Mouse (Mus musculus) embryonic facial prominence, embryonic 12.5 days (tissue): ENCODE results near the gene Serpinc1. TPM values are rescaled to one million over a fixed set of nuclear protein-coding genes. Genes with fewer than 3 reads are reported as not detected.

Source experiments
- ATAC-seq: fragments of 200-750 bp; cut with Nextera tagmentation; 2 replicates; pipeline ENCODE4 v1.8.0; 2017; ENCODE audit not compliant: insufficient number of reproducible peaks, insufficient read depth, low FRiP score, low TSS enrichment
- H3K27ac ChIP-seq: fragments of 300-500 bp; sonication (generic); 2 replicates; pipeline ENCODE4 v1.5.1; 2016; ENCODE audit warnings: mild to moderate bottlenecking
- H3K27me3 ChIP-seq: fragments of 300-500 bp; sonication (generic); 2 replicates; pipeline ENCODE4 v1.6.1; 2016; ENCODE audit warnings: mild to moderate bottlenecking, moderate library complexity
- H3K36me3 ChIP-seq: fragments of 300-500 bp; sonication (generic); 2 replicates; pipeline ENCODE4 v1.6.1; 2016; ENCODE audit warnings: mild to moderate bottlenecking
- H3K4me1 ChIP-seq: fragments of 300-500 bp; sonication (generic); 2 replicates; pipeline ENCODE4 v1.6.1; 2016
- H3K4me2 ChIP-seq: fragments of 300-500 bp; sonication (generic); replicated peaks from 2 replicates; pipeline ENCODE4 v1.6.1; 2016; ENCODE audit warnings: mild to moderate bottlenecking, moderate library complexity
- H3K4me3 ChIP-seq: fragments of 300-500 bp; sonication (generic); 2 replicates; pipeline ENCODE4 v1.5.1; 2016; ENCODE audit warnings: mild to moderate bottlenecking
- H3K9ac ChIP-seq: fragments of 300-500 bp; sonication (generic); 2 replicates; pipeline ENCODE4 v1.6.1; 2016; ENCODE audit warnings: mild to moderate bottlenecking, moderate library complexity
- H3K9me3 ChIP-seq: fragments of 300-500 bp; sonication (generic); 2 replicates; pipeline ENCODE4 v1.6.1; 2016; ENCODE audit warnings: mild to moderate bottlenecking, moderate library complexity
- WGBS: fragments of 180-500 bp; shearing (Covaris S2); methylation state at CpG from one replicate; pipeline ENCODE4 v1.1.7; 2016; 5-methylcytosine and 5-hydroxymethylcytosine counted together
- polyA plus RNA-seq: library from polyadenylated mRNA; unstranded; fragments of >200 nt; fragmentation: Nextera tagmentation; extraction: Ambion mirVana; gene quantifications from 2 replicates; pipeline ENCODE4 v1.2.1, GENCODE M21; 2016

Gene Serpinc1
- polyA plus RNA-seq, 1 experiment from 2014 or later, result 2.9 TPM

GRCm38 (mm10) chr1:160985477-160985876 is 7.1 kb downstream of the Serpinc1 start:
- Histone ChIP-seq H3K27me3 (no peaks in the 10 kb centered on the region), H3K4me2 (no peak overlapping the region), H3K27ac (no peak overlapping the region), H3K9me3 (no peaks in the 10 kb centered on the region), H3K4me1 (no peaks in the 10 kb centered on the region), H3K9ac (no peak overlapping the region), H3K4me3 (no peak overlapping the region), H3K36me3 (no peaks in the 10 kb centered on the region)
- no peak for ATAC-seq
- WGBS, result 73% methylated on average over 6 of the region's 6 CpGs

DNA sequence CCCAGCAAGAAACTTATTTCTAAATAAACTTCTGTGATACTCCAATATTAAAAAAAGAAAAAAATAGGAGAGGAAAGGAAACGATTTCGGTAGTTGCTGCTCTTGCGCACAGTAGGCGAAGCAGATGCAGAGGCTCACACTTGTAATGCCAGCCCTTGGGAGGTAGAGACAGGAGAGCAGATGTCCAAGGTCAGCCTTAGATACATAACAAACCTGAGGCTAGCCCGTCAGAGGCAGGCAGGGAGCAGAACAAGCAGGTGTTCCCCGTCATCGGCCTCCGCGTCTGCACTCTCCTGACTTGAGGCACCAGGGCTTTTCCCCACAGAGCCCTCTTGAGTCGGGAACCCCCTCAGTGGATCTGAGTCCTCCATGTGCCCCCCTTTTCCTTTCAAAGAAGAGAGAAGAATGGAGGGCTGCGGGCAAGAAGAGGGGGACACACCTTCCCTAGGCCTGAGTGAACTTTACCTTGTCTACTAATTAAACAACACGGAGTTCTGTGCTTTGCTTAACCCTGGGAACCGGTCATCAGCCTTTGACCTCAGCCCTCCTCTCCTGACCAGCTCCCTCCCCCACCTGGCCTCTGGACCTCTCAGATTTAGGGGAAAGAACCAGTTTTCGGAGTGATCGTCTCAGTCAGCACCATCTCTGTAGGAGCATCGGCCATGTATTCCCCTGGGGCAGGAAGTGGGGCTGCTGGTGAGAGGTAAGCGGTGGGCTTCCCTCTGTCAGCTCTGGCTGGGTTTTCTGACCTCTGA is 8.7 kb downstream of the Serpinc1 start:
- H3K27ac ChIP-seq, result no peak overlapping the region
- 0 out of 2 replicates have a peak, but pooled peaks have one; percentile 22 for ATAC-seq
- no peaks in the 10 kb centered on the region for H3K4me1 ChIP-seq
- no peaks in the 10 kb centered on the region for H3K9me3 ChIP-seq
- H3K36me3 ChIP-seq, result no peaks in the 10 kb centered on the region
- no peak overlapping the region for H3K4me3 ChIP-seq
- no peaks in the 10 kb centered on the region for H3K27me3 ChIP-seq
- H3K4me2 ChIP-seq, result no peak overlapping the region
- 75% methylated on average over 17 of the region's 17 CpGs for WGBS
- no peak overlapping the region for H3K9ac ChIP-seq

DNA sequence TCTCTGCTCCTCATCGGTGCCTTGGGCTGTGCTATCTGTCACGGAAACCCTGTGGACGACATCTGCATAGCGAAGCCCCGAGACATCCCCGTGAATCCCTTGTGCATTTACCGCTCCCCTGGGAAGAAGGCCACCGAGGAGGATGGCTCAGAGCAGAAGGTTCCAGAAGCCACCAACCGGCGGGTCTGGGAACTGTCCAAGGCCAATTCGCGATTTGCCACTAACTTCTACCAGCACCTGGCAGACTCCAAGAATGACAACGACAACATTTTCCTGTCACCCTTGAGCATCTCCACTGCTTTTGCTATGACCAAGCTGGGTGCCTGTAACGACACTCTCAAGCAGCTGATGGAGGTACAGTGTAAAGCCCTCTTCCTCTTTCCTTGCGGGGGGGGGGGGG is 11.0 kb downstream of the Serpinc1 start:
- Histone ChIP-seq H3K9me3 (no peaks in the 10 kb centered on the region), H3K9ac (no peak overlapping the region), H3K4me1 (no peaks in the 10 kb centered on the region), H3K4me3 (no peak overlapping the region), H3K36me3 (no peaks in the 10 kb centered on the region), H3K27me3 (no peaks in the 10 kb centered on the region), H3K4me2 (no peak overlapping the region), H3K27ac (no peak overlapping the region)
- no peak for ATAC-seq
- 85% methylated on average over 14 of the region's 15 CpGs for WGBS

DNA sequence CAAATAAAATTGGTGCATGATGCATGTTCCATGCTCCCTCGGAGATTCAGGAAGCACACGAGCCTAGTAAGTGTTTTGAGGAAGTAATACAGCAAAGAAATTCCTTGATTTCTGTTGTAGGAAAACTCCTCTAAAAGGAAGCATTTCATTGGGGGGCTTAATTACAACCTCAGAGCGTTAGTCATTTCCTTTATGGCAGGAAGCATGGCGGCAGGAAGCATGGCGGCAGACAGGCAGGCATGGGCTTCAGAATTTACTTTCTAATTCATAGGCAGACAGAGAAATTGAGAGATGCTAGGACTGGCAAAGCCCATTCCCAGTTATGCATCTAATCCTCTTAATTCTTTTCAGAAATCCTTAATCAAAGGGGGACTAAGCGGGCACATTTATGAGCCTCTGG is 15.5 kb downstream of the Serpinc1 start:
- no peak for ATAC-seq
- no peaks in the 10 kb centered on the region for H3K4me1 ChIP-seq
- H3K9ac ChIP-seq, result no peak overlapping the region
- no peak overlapping the region for H3K27ac ChIP-seq
- H3K36me3 ChIP-seq, result no peaks in the 10 kb centered on the region
- no peak overlapping the region for H3K4me2 ChIP-seq
- no peaks in the 10 kb centered on the region for H3K9me3 ChIP-seq
- H3K4me3 ChIP-seq, result no peak overlapping the region
- H3K27me3 ChIP-seq, result no peaks in the 10 kb centered on the region
- WGBS, result 89% methylated on average over 6 of the region's 6 CpGs

DNA sequence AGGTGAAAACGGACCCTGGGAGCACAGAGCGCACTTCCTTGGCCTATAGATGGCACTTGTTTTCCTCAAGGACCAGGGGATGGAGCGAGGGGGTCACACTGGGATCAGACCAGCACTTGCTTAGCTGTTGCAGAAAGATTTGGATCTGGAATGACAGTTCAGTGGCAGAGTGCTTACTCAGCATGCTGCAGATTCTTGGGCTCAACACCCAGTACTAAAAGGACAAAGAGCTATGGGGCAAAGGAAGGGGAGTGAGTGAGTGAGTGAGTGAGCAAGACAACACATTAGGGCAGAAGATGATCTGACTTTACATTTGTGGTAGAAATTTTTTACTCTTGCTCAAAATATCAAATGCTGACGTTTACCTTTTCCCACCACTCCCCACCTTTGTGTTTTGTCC is 26.6 kb downstream of the Serpinc1 start:
- no peak for ATAC-seq

DNA sequence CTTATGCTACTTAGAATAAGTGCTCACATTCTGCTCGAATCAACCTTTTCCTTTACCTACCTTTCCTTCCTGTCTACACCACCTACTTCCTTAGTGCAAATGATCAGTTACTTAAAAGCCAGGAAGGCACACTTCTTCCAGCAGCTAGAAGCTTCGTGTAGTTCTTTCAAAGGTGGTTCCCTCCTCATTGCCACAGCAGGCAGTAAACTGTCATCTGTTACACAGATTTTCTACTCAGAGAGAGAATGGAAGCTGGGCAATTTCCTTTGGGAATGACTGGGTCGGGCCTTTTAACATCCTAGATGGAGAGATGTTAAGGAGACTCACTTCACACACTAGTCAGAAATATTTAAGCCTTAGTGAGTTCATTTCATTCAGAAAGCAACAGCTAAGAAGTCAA is 27.1 kb downstream of the Serpinc1 start:
- no peak overlapping the region for H3K4me3 ChIP-seq
- H3K4me1 ChIP-seq, result no peaks in the 10 kb centered on the region
- no peak for ATAC-seq
- peaks cover 11% of the 10 kb centered on the region; the same call in 1 of the 2 replicates for H3K36me3 ChIP-seq
- H3K27me3 ChIP-seq, result no peaks in the 10 kb centered on the region
- WGBS, result 60% methylated on average over 3 of the region's 3 CpGs
- H3K27ac ChIP-seq, result no peak overlapping the region
- no peak overlapping the region for H3K4me2 ChIP-seq
- H3K9ac ChIP-seq, result no peak overlapping the region
- no peaks in the 10 kb centered on the region for H3K9me3 ChIP-seq

More for the DNA sequence above, 26.6 kb downstream of the Serpinc1 start:
- no peaks in the 10 kb centered on the region for H3K9me3 ChIP-seq
- WGBS, result 66% methylated on average over 4 of the region's 4 CpGs
- H3K27me3 ChIP-seq, result no peaks in the 10 kb centered on the region
- H3K36me3 ChIP-seq, result peaks cover 11% of the 10 kb centered on the region; the same call in 1 of the 2 replicates
- no peak overlapping the region for H3K4me3 ChIP-seq
- H3K9ac ChIP-seq, result no peak overlapping the region
- no peak overlapping the region for H3K4me2 ChIP-seq
- H3K27ac ChIP-seq, result no peak overlapping the region
- no peaks in the 10 kb centered on the region for H3K4me1 ChIP-seq

GRCm38 (mm10) chr1:161006471-161006870 is 28.1 kb downstream of the Serpinc1 start:
- Histone ChIP-seq H3K27me3 (no peaks in the 10 kb centered on the region), H3K9ac (no peak overlapping the region), H3K36me3 (peaks cover 13% of the 10 kb centered on the region; the same call in 1 of the 2 replicates), H3K4me3 (no peak overlapping the region), H3K9me3 (no peaks in the 10 kb centered on the region), H3K27ac (no peak overlapping the region), H3K4me2 (no peak overlapping the region), H3K4me1 (no peaks in the 10 kb centered on the region)
- WGBS, result 85% methylated on average over 5 of the region's 5 CpGs
- no peak for ATAC-seq

GRCm38 (mm10) chr1:161008038-161008437 is 29.7 kb downstream of the Serpinc1 start:
- Histone ChIP-seq H3K9me3 (no peaks in the 10 kb centered on the region), H3K4me3 (no peak overlapping the region), H3K9ac (no peak overlapping the region), H3K36me3 (peaks cover 19% of the 10 kb centered on the region; the same call in 1 of the 2 replicates), H3K27me3 (no peaks in the 10 kb centered on the region), H3K27ac (no peak overlapping the region), H3K4me2 (no peak overlapping the region), H3K4me1 (no peaks in the 10 kb centered on the region)
- 90% methylated on average over 2 of the region's 2 CpGs for WGBS
- no peak for ATAC-seq

DNA sequence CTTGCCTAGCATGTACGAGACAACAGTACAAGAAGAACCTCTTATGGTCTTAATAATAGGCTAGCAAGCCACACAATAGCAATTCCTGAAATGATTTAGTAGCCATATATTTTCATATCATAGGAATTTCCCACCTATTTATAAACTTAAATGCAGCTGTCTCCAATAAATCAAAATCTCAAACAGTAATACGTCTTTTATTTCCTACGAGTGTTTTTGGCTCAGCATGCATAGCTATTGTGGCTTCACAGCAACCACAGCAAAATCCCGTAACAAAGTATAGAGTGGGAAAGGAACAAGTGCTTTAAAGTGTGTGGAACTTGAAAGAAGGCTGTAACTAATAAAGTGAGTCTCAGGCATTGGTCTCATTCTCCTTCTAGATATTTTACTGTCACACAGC is 32.1 kb downstream of the Serpinc1 start:
- H3K27me3 ChIP-seq, result no peaks in the 10 kb centered on the region
- 82% methylated on average over 4 of the region's 4 CpGs for WGBS
- no peak overlapping the region for H3K4me2 ChIP-seq
- no peaks in the 10 kb centered on the region for H3K4me1 ChIP-seq
- ATAC-seq, result no peak
- H3K27ac ChIP-seq, result no peak overlapping the region
- peaks cover 22% of the 10 kb centered on the region; the same call in 1 of the 2 replicates for H3K36me3 ChIP-seq
- H3K9ac ChIP-seq, result no peak overlapping the region
- H3K9me3 ChIP-seq, result no peaks in the 10 kb centered on the region
- H3K4me3 ChIP-seq, result no peak overlapping the region

- H3K36me3 ChIP-seq, result peaks cover 35% of the 10 kb centered on the region
- 83% methylated on average over 2 of the region's 2 CpGs for WGBS
- ATAC-seq, result no peak
Measured at GRCm38 (mm10) chr1:161016378-161016777, 38.0 kb downstream of the Serpinc1 start.

GRCm38 (mm10) chr1:161020051-161020450 is 41.7 kb downstream of the Serpinc1 start:
- H3K4me1 ChIP-seq, result no peaks in the 10 kb centered on the region
- H3K4me2 ChIP-seq, result no peak overlapping the region
- H3K4me3 ChIP-seq, result no peak overlapping the region
- H3K36me3 ChIP-seq, result peaks cover 22% of the 10 kb centered on the region
- WGBS, result 93% methylated on average over 14 of the region's 14 CpGs
- no peaks in the 10 kb centered on the region for H3K27me3 ChIP-seq
- no peaks in the 10 kb centered on the region for H3K9me3 ChIP-seq
- no peak overlapping the region for H3K27ac ChIP-seq
- no peak for ATAC-seq
- no peak overlapping the region for H3K9ac ChIP-seq

More at GRCm38 (mm10) chr1:161016378-161016777, 38.0 kb downstream of the Serpinc1 start:
- no peak overlapping the region for H3K9ac ChIP-seq
- H3K27ac ChIP-seq, result no peak overlapping the region
- no peaks in the 10 kb centered on the region for H3K27me3 ChIP-seq
- no peaks in the 10 kb centered on the region for H3K9me3 ChIP-seq
- H3K4me1 ChIP-seq, result no peaks in the 10 kb centered on the region
- no peak overlapping the region for H3K4me3 ChIP-seq
- no peak overlapping the region for H3K4me2 ChIP-seq

DNA sequence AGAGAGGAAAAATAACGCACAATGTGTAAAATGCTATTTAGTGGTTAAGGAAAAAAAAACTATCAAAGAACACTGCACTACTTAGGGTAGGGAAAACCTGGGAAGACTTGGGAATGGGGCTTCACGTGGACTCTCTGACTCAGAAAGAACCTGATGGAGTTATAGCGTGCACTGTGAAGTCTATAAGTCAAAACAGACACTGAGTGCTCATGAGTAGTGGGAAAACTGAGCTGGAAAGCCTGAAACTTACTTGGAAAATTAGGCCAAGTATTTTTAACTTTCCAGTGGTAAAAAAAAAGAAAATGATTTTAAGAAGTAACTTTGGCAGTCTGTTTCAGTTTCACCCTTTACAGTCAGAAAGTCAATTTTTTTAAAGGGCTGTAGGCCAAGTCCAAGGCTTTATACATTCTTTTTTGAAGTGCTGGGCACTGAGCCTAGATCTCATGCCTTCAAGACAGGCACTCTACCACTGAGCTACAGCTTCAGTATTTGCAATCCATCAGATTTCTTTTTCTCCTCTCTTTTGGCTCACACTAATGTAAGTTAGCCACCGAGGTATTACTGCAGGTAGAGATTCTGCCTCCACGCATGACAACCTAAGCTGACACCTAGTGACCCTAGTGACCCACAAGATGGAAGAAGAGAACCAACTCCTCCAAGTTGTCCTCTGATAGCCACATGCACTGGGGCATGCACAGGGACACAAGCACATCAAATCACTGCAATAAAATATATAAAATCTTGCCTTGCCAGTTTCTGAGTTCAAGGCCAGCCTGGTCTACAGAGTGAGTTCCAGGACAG is 47.2 kb downstream of the Serpinc1 start:
- 71% methylated on average over 5 of the region's 5 CpGs for WGBS
- Histone ChIP-seq H3K4me3 (no peak overlapping the region), H3K4me1 (no peaks in the 10 kb centered on the region), H3K36me3 (peaks cover 21% of the 10 kb centered on the region), H3K9ac (no peak overlapping the region), H3K27me3 (no peaks in the 10 kb centered on the region), H3K27ac (no peak overlapping the region), H3K4me2 (no peak overlapping the region), H3K9me3 (no peaks in the 10 kb centered on the region)
- ATAC-seq, result no peak
